Mouse (Mus musculus) embryonic fibroblast, embryonic 13.5 days (primary cell): ENCODE results near the gene Gm49354.

ENCODE experiments used
- CTCF ChIP-seq: IDR thresholded peaks from 2 replicates; pipeline ENCODE4 v1.5.1; 2011; ENCODE audit warnings: mild to moderate bottlenecking, control low read depth, low read length, moderate library complexity, borderline replicate concordance; ENCODE audit not compliant: insufficient read depth
- POLR2A ChIP-seq: IDR thresholded peaks from 2 replicates; pipeline ENCODE4 v1.6.1; 2011; ENCODE audit warnings: low read depth, mild to moderate bottlenecking, control low read depth, low read length, moderate library complexity

GRCm38 (mm10) chr13:59825966-59826365 lies 43.9 kb upstream of the Gm49354 start:
- no peak for TF ChIP-seq POLR2A
- no peak for TF ChIP-seq CTCF
